Mouse (Mus musculus): Measurements from ENCODE around the gene Epha10. TPM values are rescaled to one million over a fixed set of nuclear protein-coding genes. Genes with fewer than 3 reads are reported as not detected.

Epha10 gene
- total RNA-seq, 2 experiments from 2014 or later, result 44.4 to 46.0 TPM

GRCm38 (mm10) chr4:124964912-124965599, 84.4 kb downstream of the Epha10 start:
- DNase-seq (ENCODE audit: low spot score in 2 of 2), result no peak

Other genes with a start within 250 kb of the Epha10 start
- gene Pou3f1, start 224.1 kb upstream of the Epha10 start, total RNA-seq (2021), result 10 to 100 TPM; 17.1 to 17.3 TPM
- gene Utp11, start 187.3 kb upstream of the Epha10 start, total RNA-seq (2021), result 10 to 100 TPM; 15.0 to 15.3 TPM
- 1 to 10 TPM; 1.3 TPM for gene Fhl3, start 180.2 kb upstream of the Epha10 start, total RNA-seq (2021)
- gene Sf3a3, start 166.1 kb upstream of the Epha10 start, total RNA-seq (2021), result 10 to 100 TPM; 33.9 to 42.3 TPM
- gene Inpp5b, start 139.0 kb upstream of the Epha10 start, total RNA-seq (2021), result 10 to 100 TPM; 37.2 to 42.3 TPM
- gene Mtf1, start 78.8 kb upstream of the Epha10 start, total RNA-seq (2021), result 10 to 100 TPM; 25.8 to 27.8 TPM
- 10 to 100 TPM; 38.3 to 39.3 TPM for gene Yrdc, start 30.2 kb upstream of the Epha10 start, total RNA-seq (2021)
- 10 to 100 TPM; 73.1 to 75.8 TPM for gene 1110065P20Rik, start 29.7 kb upstream of the Epha10 start, total RNA-seq (2021)
- 10 to 100 TPM; 53.8 to 55.5 TPM for gene Maneal, start 18.7 kb upstream of the Epha10 start, total RNA-seq (2021)
- gene 9930104L06Rik, start 56.1 kb downstream of the Epha10 start, total RNA-seq (2021), result 10 to 100 TPM; 17.5 to 19.3 TPM
- gene Cdca8, start 58.4 kb downstream of the Epha10 start, total RNA-seq (2021), result 1 to 10 TPM in 1 of 2 experiments, under 1 TPM in 1; 0.96 to 1.8 TPM
- gene Rspo1, start 105.5 kb downstream of the Epha10 start, total RNA-seq (2021), result 10 to 100 TPM; 18.9 to 24.4 TPM
- gene Gnl2, start 135.7 kb downstream of the Epha10 start, total RNA-seq (2021), result 10 to 100 TPM; 54.9 to 60.0 TPM
- under 1 TPM; 0.16 to 0.77 TPM for gene Dnali1, start 184.8 kb downstream of the Epha10 start, total RNA-seq (2021)
- 10 to 100 TPM; 15.1 to 16.0 TPM for gene Snip1, start 185.8 kb downstream of the Epha10 start, total RNA-seq (2021)
- gene Meaf6, start 204.2 kb downstream of the Epha10 start, total RNA-seq (2021), result 100 to 1,000 TPM; 129 to 139 TPM
- gene Zc3h12a, start 246.9 kb downstream of the Epha10 start, total RNA-seq (2021), result 1 to 10 TPM in 1 of 2 experiments, under 1 TPM in 1; 0.56 to 1.1 TPM

All from left cerebral cortex, adult 18-20 months (tissue).